Mouse (Mus musculus) liver, postnatal 0 days (tissue): Measurements from ENCODE around the gene Tarbp1.

Experiments
- CTCF ChIP-seq: sonication (generic); IDR thresholded peaks from 2 replicates; pipeline ENCODE4 v1.5.1; 2016; ENCODE audit warnings: antibody characterized with exemption, low read depth
- EP300 ChIP-seq: IDR thresholded peaks from 2 replicates; pipeline ENCODE4 v1.6.1; 2016; ENCODE audit warnings: antibody characterized with exemption, low read depth, mild to moderate bottlenecking

DNA sequence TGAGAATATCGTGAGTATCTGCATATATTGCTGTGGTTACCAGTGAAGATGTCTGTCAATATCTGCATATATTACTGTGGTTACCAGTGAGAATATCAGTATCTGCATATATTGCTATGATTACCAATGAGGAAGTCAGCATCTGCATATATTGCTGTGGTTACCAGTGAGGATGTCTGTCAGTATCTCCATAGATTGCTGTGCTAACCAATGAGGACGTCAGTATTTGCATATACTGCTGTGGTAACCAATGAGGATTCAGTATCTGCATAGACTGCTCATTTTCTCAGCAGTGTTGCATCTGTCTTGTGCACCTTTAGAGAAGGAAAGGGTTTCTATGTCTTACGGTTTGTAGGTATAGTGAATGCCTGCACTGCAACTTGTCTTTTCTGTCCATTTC lies 54.0 kb downstream of the Tarbp1 start:
- TF ChIP-seq CTCF (no peak), EP300 (no peak)
